Mouse (Mus musculus) embryonic facial prominence, embryonic 11.5 days (tissue): Measurements from ENCODE around the gene Tns1. TPM values are rescaled to one million over a fixed set of nuclear protein-coding genes. Genes with fewer than 3 reads are reported as not detected.

Experiments used
- ATAC-seq: fragments of 200-750 bp; cut with Nextera tagmentation; replicated peaks from 2 replicates; pipeline ENCODE4 v1.8.0; 2017; ENCODE audit warnings: low read depth; ENCODE audit not compliant: insufficient number of reproducible peaks, low FRiP score, low TSS enrichment
- DNase-seq: peaks from one replicate; pipeline ENCODE4 v3.0.0-alpha.2; 2015; ENCODE audit warnings: low spot score
- H3K27ac ChIP-seq: fragments of 300-500 bp; sonication (generic); replicated peaks from 2 replicates; pipeline ENCODE4 v1.5.1; 2014; ENCODE audit warnings: mild to moderate bottlenecking, low read depth, low read length, control low read depth
- H3K27me3 ChIP-seq: fragments of 300-500 bp; sonication (generic); 2 replicates; pipeline ENCODE4 v1.6.1; 2014; ENCODE audit warnings: mild to moderate bottlenecking, low read length, moderate library complexity, mixed read lengths; ENCODE audit not compliant: control insufficient read depth, insufficient read depth
- H3K36me3 ChIP-seq: fragments of 300-500 bp; sonication (generic); replicated peaks from 2 replicates; pipeline ENCODE4 v1.6.1; 2014; ENCODE audit warnings: low read depth, mild to moderate bottlenecking, low read length, moderate library complexity, mixed read lengths; ENCODE audit not compliant: control insufficient read depth, insufficient read depth
- H3K4me1 ChIP-seq: fragments of 300-500 bp; sonication (generic); 2 replicates; pipeline ENCODE4 v1.6.1; 2014; ENCODE audit warnings: low read length, mixed read lengths; ENCODE audit not compliant: control insufficient read depth, insufficient read depth
- H3K4me2 ChIP-seq: fragments of 300-500 bp; sonication (generic); 2 replicates; pipeline ENCODE4 v1.6.1; 2014; ENCODE audit warnings: low read depth, mild to moderate bottlenecking, control low read depth, low read length, moderate library complexity
- H3K4me3 ChIP-seq: fragments of 300-500 bp; sonication (generic); 2 replicates; pipeline ENCODE4 v1.5.1; 2014; ENCODE audit warnings: low read depth, low read length, control low read depth
- H3K9ac ChIP-seq: fragments of 300-500 bp; sonication (generic); replicated peaks from 2 replicates; pipeline ENCODE4 v1.6.1; 2014; ENCODE audit warnings: mild to moderate bottlenecking, control low read depth, low read length
- H3K9me3 ChIP-seq: fragments of 300-500 bp; sonication (generic); replicated peaks from 2 replicates; pipeline ENCODE4 v1.6.1; 2016; ENCODE audit warnings: mild to moderate bottlenecking, low read length, inconsistent platforms, mixed read lengths; ENCODE audit not compliant: control insufficient read depth
- WGBS: fragments of 180-500 bp; shearing (Covaris S2); extraction: QIAGEN DNeasy Blood & Tissue Kit; methylation state at CpG from one replicate; pipeline ENCODE4 v1.1.7; 2014; 5-methylcytosine and 5-hydroxymethylcytosine counted together
- polyA plus RNA-seq: library from polyadenylated mRNA; unstranded; fragments of >200 nt; fragmentation: Nextera tagmentation; extraction: Ambion mirVana; gene quantifications from 2 replicates; pipeline ENCODE4 v1.2.1, GENCODE M21; 2014

The Tns1 gene
- polyA plus RNA-seq, 1 experiment from 2014 or later: 21.6 TPM

GRCm38 (mm10) chr1:74153461-74154184, 29.4 kb upstream of the Tns1 start, which contains the start of gene Cxcr2:
TSS of gene Cxcr2 (plus strand) at chr1:74153989.
- Histone ChIP-seq H3K4me1 (no peaks in the 10 kb centered on the region), H3K27me3 (no peaks in the 10 kb centered on the region), H3K27ac (no peak within 1 kb of the TSS), H3K36me3 (no peaks in the 10 kb centered on the region), H3K9me3 (no peaks in the 10 kb centered on the region), H3K4me3 (no peak within 1 kb of the TSS), H3K9ac (no peak within 1 kb of the TSS), H3K4me2 (no peak within 1 kb of the TSS)
- DNase-seq (no peak), ATAC-seq (no peak)
- 72% methylated on average over 8 of the region's 8 CpGs for WGBS

GRCm38 (mm10) chr1:74151091-74151490, 26.8 kb upstream of the Tns1 start:
- no peak for DNase-seq
- Histone ChIP-seq H3K27ac (no peak overlapping the region), H3K36me3 (no peaks in the 10 kb centered on the region), H3K9me3 (no peaks in the 10 kb centered on the region), H3K9ac (no peak overlapping the region), H3K4me3 (no peak overlapping the region), H3K4me2 (no peak overlapping the region), H3K27me3 (no peaks in the 10 kb centered on the region), H3K4me1 (no peaks in the 10 kb centered on the region)
- ATAC-seq: no peak
- WGBS: 72% methylated on average over 3 of the region's 3 CpGs

GRCm38 (mm10) chr1:74150101-74150500, 25.9 kb upstream of the Tns1 start:
- H3K4me2 ChIP-seq: no peak overlapping the region
- 78% methylated on average over 3 of the region's 3 CpGs for WGBS
- H3K4me1 ChIP-seq: no peaks in the 10 kb centered on the region
- no peak overlapping the region for H3K27ac ChIP-seq
- H3K9me3 ChIP-seq: no peaks in the 10 kb centered on the region
- no peaks in the 10 kb centered on the region for H3K27me3 ChIP-seq
- DNase-seq (no peak), ATAC-seq (no peak)
- H3K36me3 ChIP-seq: no peaks in the 10 kb centered on the region
- no peak overlapping the region for H3K9ac ChIP-seq
- H3K4me3 ChIP-seq: no peak overlapping the region

- no peak overlapping the region for H3K27ac ChIP-seq
- DNase-seq (no peak), ATAC-seq (no peak)
- 89% methylated on average over 6 of the region's 6 CpGs for WGBS
- no peak overlapping the region for H3K4me2 ChIP-seq
- H3K27me3 ChIP-seq: no peaks in the 10 kb centered on the region
- H3K36me3 ChIP-seq: no peaks in the 10 kb centered on the region
- H3K4me3 ChIP-seq: no peak overlapping the region
- no peak overlapping the region for H3K9ac ChIP-seq
- no peaks in the 10 kb centered on the region for H3K9me3 ChIP-seq
- H3K4me1 ChIP-seq: no peaks in the 10 kb centered on the region
Observed at GRCm38 (mm10) chr1:74149106-74149885, 25.0 kb upstream of the Tns1 start.

- Histone ChIP-seq H3K4me2 (no peak overlapping the region), H3K4me3 (no peak overlapping the region), H3K27ac (no peak overlapping the region), H3K4me1 (no peaks in the 10 kb centered on the region), H3K9me3 (no peaks in the 10 kb centered on the region), H3K27me3 (no peaks in the 10 kb centered on the region), H3K36me3 (no peaks in the 10 kb centered on the region), H3K9ac (no peak overlapping the region)
- 81% methylated on average over 8 of the region's 8 CpGs for WGBS
- ATAC-seq: no peak
- DNase-seq: no peak
Observed at GRCm38 (mm10) chr1:74141781-74142180, 17.5 kb upstream of the Tns1 start.

- ATAC-seq: no peak
- Histone ChIP-seq H3K9me3 (no peaks in the 10 kb centered on the region), H3K27me3 (no peaks in the 10 kb centered on the region), H3K9ac (no peak overlapping the region), H3K36me3 (no peaks in the 10 kb centered on the region), H3K27ac (no peak overlapping the region), H3K4me1 (no peaks in the 10 kb centered on the region), H3K4me2 (no peak overlapping the region), H3K4me3 (no peak overlapping the region)
- WGBS: 59% methylated on average over 3 of the region's 3 CpGs
- DNase-seq: no peak
Observed at GRCm38 (mm10) chr1:74139415-74139814, 15.2 kb upstream of the Tns1 start.

- no peak overlapping the region for H3K4me2 ChIP-seq
- H3K4me3 ChIP-seq: no peak overlapping the region
- no peaks in the 10 kb centered on the region for H3K27me3 ChIP-seq
- no peaks in the 10 kb centered on the region for H3K9me3 ChIP-seq
- no peaks in the 10 kb centered on the region for H3K36me3 ChIP-seq
- 76% methylated on average over 6 of the region's 6 CpGs for WGBS
- ATAC-seq (no peak), DNase-seq (no peak)
- H3K9ac ChIP-seq: no peak overlapping the region
- H3K27ac ChIP-seq: no peak overlapping the region
- no peaks in the 10 kb centered on the region for H3K4me1 ChIP-seq
Observed at GRCm38 (mm10) chr1:74135326-74135950, 11.2 kb upstream of the Tns1 start.

- no peak overlapping the region for H3K9ac ChIP-seq
Observed at GRCm38 (mm10) chr1:74133954-74134353, 9.7 kb upstream of the Tns1 start.

More at GRCm38 (mm10) chr1:74133954-74134353, 9.7 kb upstream of the Tns1 start:
- H3K27ac ChIP-seq: no peak overlapping the region
- H3K36me3 ChIP-seq: no peaks in the 10 kb centered on the region
- no peak overlapping the region for H3K4me2 ChIP-seq
- ATAC-seq (no peak), DNase-seq (no peak)
- H3K27me3 ChIP-seq: no peaks in the 10 kb centered on the region
- WGBS: 72% methylated on average over 6 of the region's 6 CpGs
- no peaks in the 10 kb centered on the region for H3K9me3 ChIP-seq
- H3K4me1 ChIP-seq: no peaks in the 10 kb centered on the region
- no peak overlapping the region for H3K4me3 ChIP-seq
